Mouse (Mus musculus) stomach, adult 2 months (tissue): ENCODE measurements around the gene Apol9a. TPM values are rescaled to one million over a fixed set of nuclear protein-coding genes. Genes with fewer than 3 reads are reported as not detected.

Experiments used
- polyA plus RNA-seq: library from polyadenylated mRNA; depleted of rRNA; stranded (reverse); fragments of >200 nt; gene quantifications from 2 replicates; pipeline ENCODE4 v1.2.3, GENCODE M21; 2012; rRNA removed

Apol9a gene
- 4.2 and 6.8 TPM in 2 replicates for polyA plus RNA-seq

DNA sequence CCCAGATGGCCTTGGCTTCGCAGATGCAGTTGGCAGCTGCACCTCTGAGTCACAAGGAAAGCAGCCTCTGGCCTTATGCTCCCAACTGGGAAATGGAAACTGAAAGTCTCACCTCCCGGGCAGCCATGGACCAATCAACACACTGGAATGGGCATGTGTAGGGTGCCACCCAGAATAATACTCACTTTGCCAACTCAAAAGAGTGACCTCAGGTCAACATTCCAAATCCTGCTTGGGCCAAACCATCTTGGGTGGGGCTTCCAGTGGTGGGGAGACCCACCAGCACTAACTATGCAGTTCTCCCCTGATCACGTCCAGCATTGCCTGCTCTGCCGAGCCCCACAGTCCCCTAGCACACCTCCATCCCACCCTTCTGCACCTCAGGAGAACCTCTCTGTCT lies at the start of gene Apol9a:
TSS of gene Apol9a (minus strand) at position 101 of the 400 bp plus-strand sequence.

DNA sequence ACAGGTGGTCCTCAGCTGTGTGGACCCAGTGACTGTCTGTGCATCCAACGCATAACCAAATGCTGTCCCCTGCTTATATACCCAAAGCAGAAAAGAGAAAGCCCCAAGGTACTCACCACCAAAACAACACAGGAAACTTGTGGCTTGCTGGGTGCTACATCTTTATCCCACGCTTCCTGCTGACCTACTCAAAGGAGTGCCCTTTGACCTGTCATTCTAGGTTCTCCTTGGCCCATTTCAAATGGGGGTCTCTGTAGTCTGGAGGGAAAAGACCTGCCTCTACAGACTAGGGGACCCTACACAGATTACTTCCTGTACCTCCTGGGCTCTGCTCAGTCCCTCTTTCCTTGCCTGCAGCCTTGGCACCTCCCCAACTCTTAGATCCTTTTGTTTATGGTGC lies 36.5 kb upstream of the Apol9a start, which contains the start of gene Apol7b:
TSS of gene Apol7b (minus strand) at position 101 of the 400 bp plus-strand sequence.

DNA sequence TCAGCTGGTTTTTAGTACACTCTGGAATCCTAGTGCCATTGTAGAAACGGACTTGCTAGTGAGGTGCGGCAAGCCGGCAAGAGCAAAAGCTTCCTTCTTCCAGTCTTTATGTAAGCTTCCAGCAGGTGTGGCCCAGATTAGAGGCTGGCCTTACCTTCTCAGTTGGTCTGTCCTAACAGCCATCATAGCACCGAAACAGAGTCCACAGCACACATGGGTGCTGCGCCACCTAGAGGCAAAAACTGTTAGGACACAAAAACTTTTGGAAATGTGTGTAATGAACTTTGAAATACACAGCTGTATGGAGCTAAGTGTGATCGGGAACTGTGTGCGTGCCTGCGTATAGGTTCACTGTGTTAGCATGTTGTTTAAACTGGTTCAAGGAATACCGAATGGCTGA lies 11.9 kb downstream of the Apol9a start, which contains the start of gene Apol7a:
TSS of gene Apol7a (minus strand) at position 84 of the 400 bp plus-strand sequence.

Other genes with a start within 250 kb of the Apol9a start
- gene Rbfox2, start 104.1 kb downstream of the Apol9a start, polyA plus RNA-seq, result 20.1 and 23.9 TPM in 2 replicates
- gene Apol7a, start 12.0 kb downstream of the Apol9a start, polyA plus RNA-seq, result 6.1 and 6.2 TPM in 2 replicates
- gene Apol7b, start 36.4 kb upstream of the Apol9a start, polyA plus RNA-seq, result not detected in 2 replicates
- not detected in 2 replicates for gene Apol10a, start 65.9 kb upstream of the Apol9a start, polyA plus RNA-seq
- gene Apol11a, start 97.1 kb upstream of the Apol9a start, polyA plus RNA-seq, result not detected in 2 replicates
- gene Apol7c, start 122.2 kb upstream of the Apol9a start, polyA plus RNA-seq, result 0.67 and 0.87 TPM in 2 replicates
- gene 1700025B11Rik, start 150.8 kb upstream of the Apol9a start, polyA plus RNA-seq, result not detected in 2 replicates
- 0.06 TPM in 1 of 2 replicates, not detected in the other for gene Apol10b, start 185.0 kb upstream of the Apol9a start, polyA plus RNA-seq
- gene Gm36245, start 188.1 kb upstream of the Apol9a start, polyA plus RNA-seq, result not detected in 2 replicates
- not detected in 2 replicates for gene Apol11b, start 232.2 kb upstream of the Apol9a start, polyA plus RNA-seq